Mouse (Mus musculus) kidney, postnatal 0 days (tissue): ENCODE data around the gene Psmd7. TPM values are rescaled to one million over a fixed set of nuclear protein-coding genes. Genes with fewer than 3 reads are reported as not detected.

ENCODE experiments used
- ATAC-seq: fragments of 200-750 bp; cut with Nextera tagmentation; replicated peaks from 2 replicates; pipeline ENCODE4 v1.8.0; 2017; ENCODE audit warnings: low read depth, moderate number of reproducible peaks, moderate TSS enrichment, moderate library complexity; ENCODE audit not compliant: low FRiP score
- DNase-seq: peaks from one replicate; pipeline ENCODE4 v3.0.0-alpha.2; 2016; ENCODE audit warnings: low spot score
- H3K27ac ChIP-seq: fragments of 300-500 bp; sonication (generic); 2 replicates; pipeline ENCODE4 v1.5.1; 2014; ENCODE audit warnings: mild to moderate bottlenecking
- H3K27me3 ChIP-seq: fragments of 300-500 bp; sonication (generic); 2 replicates; pipeline ENCODE4 v1.6.1; 2014; ENCODE audit warnings: low read length, mixed read lengths; ENCODE audit not compliant: insufficient read depth
- H3K36me3 ChIP-seq: fragments of 300-500 bp; sonication (generic); 2 replicates; pipeline ENCODE4 v1.6.1; 2014; ENCODE audit warnings: low read length, mixed read lengths; ENCODE audit not compliant: insufficient read depth
- H3K4me1 ChIP-seq: fragments of 300-500 bp; sonication (generic); replicated peaks from 2 replicates; pipeline ENCODE4 v1.6.1; 2014; ENCODE audit warnings: antibody characterized with exemption, low read length, mixed read lengths; ENCODE audit not compliant: insufficient read depth
- H3K4me2 ChIP-seq: fragments of 300-500 bp; sonication (generic); 2 replicates; pipeline ENCODE4 v1.6.1; 2014; ENCODE audit warnings: mild to moderate bottlenecking, low read length, moderate library complexity, mixed read lengths
- H3K4me3 ChIP-seq: fragments of 300-500 bp; sonication (generic); replicated peaks from 2 replicates; pipeline ENCODE4 v1.5.1; 2014; ENCODE audit warnings: low read depth, low read length
- H3K9ac ChIP-seq: fragments of 300-500 bp; sonication (generic); 2 replicates; pipeline ENCODE4 v1.6.1; 2014; ENCODE audit warnings: low read depth, low read length
- H3K9me3 ChIP-seq: fragments of 300-500 bp; sonication (generic); replicated peaks from 2 replicates; pipeline ENCODE4 v1.6.1; 2016; ENCODE audit warnings: low read length, inconsistent platforms, mixed read lengths
- CTCF ChIP-seq: IDR thresholded peaks from 2 replicates; pipeline ENCODE4 v1.5.1; 2016; ENCODE audit warnings: antibody characterized with exemption, low read depth, mild to moderate bottlenecking, moderate library complexity
- WGBS: fragments of 180-500 bp; shearing (Covaris S2); extraction: QIAGEN DNeasy Blood & Tissue Kit; methylation state at CpG from one replicate; pipeline ENCODE4 v1.1.7; 2014; 5-methylcytosine and 5-hydroxymethylcytosine counted together
- polyA plus RNA-seq: library from polyadenylated mRNA; unstranded; fragments of >200 nt; fragmentation: Nextera tagmentation; extraction: Ambion mirVana; gene quantifications from 2 replicates; pipeline ENCODE4 v1.2.1, GENCODE M21; 2015

Gene Psmd7
- polyA plus RNA-seq, 1 experiment from 2014 or later: 191 TPM

DNA sequence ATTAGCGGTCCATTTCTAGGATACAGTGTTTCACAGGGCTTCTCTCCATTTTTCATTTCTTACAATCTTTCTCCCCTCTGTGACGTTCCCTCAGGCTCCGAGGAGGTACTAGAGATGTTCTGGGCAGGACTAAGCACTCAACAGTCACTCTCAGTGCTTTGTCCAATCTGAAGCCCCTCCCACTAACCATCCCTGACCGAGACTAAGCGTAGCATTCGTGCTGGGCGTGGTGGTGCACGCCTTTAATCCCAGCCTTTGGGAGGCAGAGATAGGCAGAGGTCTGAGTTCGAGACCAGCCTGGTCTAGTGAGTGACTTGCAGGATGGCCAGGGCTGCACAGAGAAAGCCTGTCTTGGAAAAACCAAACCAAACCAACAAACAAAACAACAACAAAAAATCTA, 11.4 kb upstream of the Psmd7 start:
- no peaks in the 10 kb centered on the region for H3K36me3 ChIP-seq
- no peak overlapping the region for H3K4me3 ChIP-seq
- TF ChIP-seq CTCF: no peak
- no peak overlapping the region for H3K9ac ChIP-seq
- H3K9me3 ChIP-seq: no peaks in the 10 kb centered on the region
- H3K27me3 ChIP-seq: no peaks in the 10 kb centered on the region; the same call in 1 of the 2 replicates
- WGBS: 91% methylated on average over 9 of the region's 9 CpGs
- ATAC-seq (no peak), DNase-seq (no peak)
- no peaks in the 10 kb centered on the region for H3K4me1 ChIP-seq
- no peak overlapping the region for H3K27ac ChIP-seq
- H3K4me2 ChIP-seq: no peak overlapping the region

DNA sequence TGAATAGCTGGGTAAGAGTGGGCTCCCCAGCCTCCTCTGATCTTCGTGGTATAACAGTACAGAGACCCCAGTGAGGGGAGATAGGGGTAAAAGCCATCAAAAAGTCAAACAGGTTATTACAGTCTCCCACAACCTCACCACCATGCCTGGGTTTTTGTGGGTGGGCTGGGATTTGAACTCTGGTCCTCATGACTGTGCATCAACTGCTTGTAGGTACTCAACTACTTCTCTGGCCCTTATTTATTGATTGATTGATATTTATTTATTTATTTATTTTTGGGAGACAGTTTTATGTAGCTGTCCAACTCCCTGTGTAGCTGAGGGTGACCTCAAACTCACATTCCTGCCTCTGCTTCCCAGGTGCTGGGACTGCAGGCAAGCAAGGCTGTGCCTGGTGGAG, 9.5 kb upstream of the Psmd7 start:
- Histone ChIP-seq H3K9ac (no peak overlapping the region), H3K4me1 (no peaks in the 10 kb centered on the region), H3K36me3 (no peaks in the 10 kb centered on the region), H3K4me3 (no peak overlapping the region), H3K27me3 (no peaks in the 10 kb centered on the region), H3K9me3 (no peaks in the 10 kb centered on the region), H3K4me2 (no peak overlapping the region), H3K27ac (no peak overlapping the region)
- DNase-seq (no peak), ATAC-seq (no peak)
- 80% methylated on average over 1 of the region's 1 CpGs for WGBS
- no peak for TF ChIP-seq CTCF

DNA sequence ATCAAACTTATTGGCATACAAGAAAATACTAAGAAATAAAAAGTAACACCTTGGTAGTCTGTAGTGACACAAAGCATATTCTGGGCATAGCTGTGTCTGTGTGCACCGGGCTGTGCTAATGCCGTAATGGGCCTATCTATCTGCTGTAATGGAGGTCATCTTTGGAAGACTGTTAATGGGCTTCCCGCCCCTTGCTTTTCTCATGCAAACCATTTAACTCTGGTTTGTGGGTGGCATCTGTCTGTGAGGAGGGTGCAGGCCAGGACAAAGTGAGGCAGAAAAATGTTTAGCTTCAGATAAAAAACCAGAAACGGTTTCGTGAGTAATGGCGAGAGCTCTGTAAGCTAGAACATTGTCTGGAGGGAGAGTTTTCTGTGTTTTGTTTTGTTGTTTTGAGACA, 6.6 kb upstream of the Psmd7 start:
- no peak overlapping the region for H3K4me3 ChIP-seq
- DNase-seq (no peak), ATAC-seq (no peak)
- no peaks in the 10 kb centered on the region for H3K4me1 ChIP-seq
- no peak overlapping the region for H3K9ac ChIP-seq
- no peaks in the 10 kb centered on the region for H3K9me3 ChIP-seq
- 63% methylated on average over 6 of the region's 6 CpGs for whole genome bisulfite sequencing
- H3K4me2 ChIP-seq: no peak overlapping the region
- H3K27ac ChIP-seq: no peak overlapping the region
- H3K36me3 ChIP-seq: no peaks in the 10 kb centered on the region
- H3K27me3 ChIP-seq: no peaks in the 10 kb centered on the region
- no peak for TF ChIP-seq CTCF

DNA sequence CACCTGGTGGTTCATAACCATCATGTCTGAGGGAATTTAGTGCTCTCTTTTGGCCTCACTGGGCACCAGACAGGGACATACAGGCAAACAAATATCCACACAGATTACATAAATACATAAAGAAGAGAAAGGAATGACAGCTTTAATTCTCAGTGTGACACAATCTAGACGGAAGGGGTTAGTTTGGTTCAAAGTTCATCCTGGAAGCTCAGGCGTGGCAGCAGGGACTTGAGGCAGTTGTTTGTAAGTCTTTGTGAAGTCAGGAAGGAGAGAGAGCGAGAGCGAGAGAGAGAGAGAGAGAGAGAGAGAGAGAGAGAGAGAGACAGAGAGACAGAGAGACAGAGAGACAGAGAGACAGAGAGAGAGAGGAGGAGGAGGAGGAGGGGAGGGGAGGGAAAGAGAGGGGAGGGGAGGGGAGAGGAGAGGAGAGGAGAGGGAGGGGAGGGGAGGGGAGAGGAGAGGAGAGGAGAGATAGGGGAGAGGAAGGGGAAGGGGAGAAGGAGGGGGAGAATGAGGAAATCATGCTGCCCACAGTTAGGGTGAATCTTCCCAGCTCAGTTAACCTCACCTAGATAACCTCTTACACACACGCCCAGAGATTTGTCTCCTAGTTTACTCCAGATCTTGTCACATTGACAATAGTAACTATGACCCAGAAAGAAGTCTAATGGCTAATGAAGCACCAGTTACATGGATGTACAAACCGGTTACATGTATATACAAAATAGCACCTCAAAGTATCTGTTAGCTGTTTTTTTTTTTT, 5.9 kb upstream of the Psmd7 start:
- ATAC-seq: no peak
- 78% methylated on average over 6 of the region's 6 CpGs for WGBS
- H3K27me3 ChIP-seq: no peaks in the 10 kb centered on the region
- H3K4me1 ChIP-seq: no peaks in the 10 kb centered on the region
- H3K27ac ChIP-seq: no peak overlapping the region
- no peaks in the 10 kb centered on the region for H3K36me3 ChIP-seq
- H3K4me3 ChIP-seq: no peak overlapping the region
- no peak overlapping the region for H3K4me2 ChIP-seq
- no peak for DNase-seq
- H3K9ac ChIP-seq: no peak overlapping the region
- no peaks in the 10 kb centered on the region for H3K9me3 ChIP-seq
- no peak for TF ChIP-seq CTCF

DNA sequence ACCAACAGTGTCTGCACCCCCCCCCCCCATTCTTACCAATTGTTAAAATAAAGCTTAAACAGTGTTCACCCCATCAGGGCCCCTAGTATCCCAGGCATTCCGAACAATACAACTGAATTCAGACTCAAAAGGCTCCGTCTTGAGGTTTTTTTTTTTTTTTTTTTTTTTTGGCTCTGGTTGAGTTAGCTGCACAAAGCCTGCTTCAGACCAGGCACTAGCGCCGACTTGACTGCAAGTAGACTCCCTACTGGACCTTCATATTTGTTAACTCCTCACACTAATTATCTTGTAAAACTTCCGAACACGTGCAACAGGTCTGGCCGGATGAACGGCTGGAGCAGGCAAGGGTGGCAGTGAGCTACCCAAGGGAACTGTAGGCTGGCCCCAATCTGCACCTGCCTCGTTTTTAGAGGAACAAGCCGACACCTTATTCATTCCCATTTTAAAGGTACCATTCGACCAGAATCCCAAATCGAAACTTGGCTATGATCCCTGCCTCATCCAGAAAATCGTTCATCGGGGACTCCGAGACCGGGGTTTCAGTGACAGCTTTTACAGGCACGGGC, 752 bp downstream of the Psmd7 start:
- DNase-seq (peak; percentile 35), ATAC-seq (no peak)
- Histone ChIP-seq H3K9me3 (no peaks in the 10 kb centered on the region), H3K9ac (peak overlapping the region; percentile 88), H3K4me1 (0 out of 2 replicates have a peak, but pooled peaks cover 6% of the 10 kb centered on the region), H3K27ac (peak overlapping the region; percentile 78), H3K4me2 (peak overlapping the region; percentile 81), H3K27me3 (no peaks in the 10 kb centered on the region), H3K36me3 (peaks cover 26% of the 10 kb centered on the region), H3K4me3 (peak overlapping the region; percentile 92)
- 0% methylated on average over 17 of the region's 17 CpGs for WGBS
- TF ChIP-seq CTCF: no peak

DNA sequence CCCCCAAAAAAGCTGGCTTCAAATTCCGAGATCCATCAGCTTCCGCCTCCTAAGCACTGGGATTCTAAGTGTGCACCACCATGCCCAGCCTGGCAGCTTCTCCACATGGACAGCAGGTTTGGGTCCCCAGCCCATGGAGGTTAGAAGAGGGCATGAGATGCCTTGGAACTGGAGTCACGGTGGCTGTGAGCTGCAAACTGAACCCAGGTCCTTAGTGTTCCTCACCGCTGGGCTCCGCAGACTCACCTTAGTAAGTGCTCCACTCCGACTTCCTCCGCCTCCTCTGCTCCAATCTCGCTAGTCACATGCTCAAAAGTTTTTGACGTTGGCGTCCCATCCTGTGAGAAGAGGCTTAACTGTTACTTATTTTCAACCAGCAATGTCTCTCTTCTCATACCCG, 6.1 kb downstream of the Psmd7 start:
- Histone ChIP-seq H3K27me3 (no peaks in the 10 kb centered on the region), H3K9me3 (no peaks in the 10 kb centered on the region), H3K4me3 (no peak overlapping the region), H3K4me2 (no peak overlapping the region), H3K4me1 (0 out of 2 replicates have a peak, but pooled peaks cover 5% of the 10 kb centered on the region), H3K36me3 (peaks cover 62% of the 10 kb centered on the region), H3K27ac (no peak overlapping the region), H3K9ac (no peak overlapping the region)
- ATAC-seq (no peak), DNase-seq (no peak)
- TF ChIP-seq CTCF: no peak
- WGBS: 90% methylated on average over 11 of the region's 11 CpGs
